Mouse (Mus musculus): ENCODE measurements around the gene Lsamp. TPM values are rescaled to one million over a fixed set of nuclear protein-coding genes. Genes with fewer than 3 reads are reported as not detected.

The Lsamp gene
- 100 to 1,000 TPM; 256 to 261 TPM for total RNA-seq (2021)

GRCm38 (mm10) chr16:39984205-39984634 lies at the start of gene Lsamp:
Lsamp (plus strand) TSS chr16:39984361.
- intact Hi-C loops (cut with DNase I), result loop anchor here (10.0 kb wide), 3 partner anchors 481 to 981 kb away; no protein-coding TSS in a partner anchor
- peak; percentile 90 for DNase-seq

GRCm38 (mm10) chr16:39957686-39958085 lies 26.5 kb upstream of the Lsamp start:
- intact Hi-C loops (cut with DNase I), result no loop called here
- no peak for DNase-seq

GRCm38 (mm10) chr16:39972712-39973111 lies 11.4 kb upstream of the Lsamp start:
- no peak for DNase-seq
- intact Hi-C loops (cut with DNase I), result no loop called here

- peak; percentile 55 for DNase-seq
- intact Hi-C loops (cut with DNase I), result loop anchor here (10.0 kb wide), 3 partner anchors 480 to 980 kb away; no protein-coding TSS in a partner anchor
These were observed 602 bp downstream of the Lsamp start for GRCm38 (mm10) chr16:39984635-39985291.

- intact Hi-C loops (cut with DNase I), result loop anchor here (10.0 kb wide), 3 partner anchors 476 to 976 kb away; no protein-coding TSS in a partner anchor
- peak; percentile 58 for DNase-seq
These were observed 4.3 kb downstream of the Lsamp start for GRCm38 (mm10) chr16:39988466-39988865.

GRCm38 (mm10) chr16:39994821-39995220 lies 10.7 kb downstream of the Lsamp start:
- intact Hi-C loops (cut with DNase I), result no loop called here
- no peak for DNase-seq

GRCm38 (mm10) chr16:40008800-40009199 lies 24.6 kb downstream of the Lsamp start:
- no peak for DNase-seq
- intact Hi-C loops (cut with DNase I), result no loop called here

- no peak for DNase-seq
- intact Hi-C loops (cut with DNase I), result no loop called here
These were observed 26.9 kb downstream of the Lsamp start for GRCm38 (mm10) chr16:40011106-40011505.

GRCm38 (mm10) chr16:40022611-40023010 lies 38.5 kb downstream of the Lsamp start:
- intact Hi-C loops (cut with DNase I), result no loop called here
- DNase-seq, result no peak

GRCm38 (mm10) chr16:40036719-40037118 lies 52.6 kb downstream of the Lsamp start:
- intact Hi-C loops (cut with DNase I), result no loop called here

GRCm38 (mm10) chr16:40059546-40059945 lies 75.4 kb downstream of the Lsamp start:
- DNase-seq, result peak; percentile 60
- intact Hi-C loops (cut with DNase I), result no loop called here

More at GRCm38 (mm10) chr16:40036719-40037118, 52.6 kb downstream of the Lsamp start:
- DNase-seq, result no peak

GRCm38 (mm10) chr16:40059968-40060367 lies 75.8 kb downstream of the Lsamp start:
- no peak for DNase-seq
- intact Hi-C loops (cut with DNase I), result no loop called here

GRCm38 (mm10) chr16:40060491-40060890 lies 76.3 kb downstream of the Lsamp start:
- intact Hi-C loops (cut with DNase I), result no loop called here
- DNase-seq, result peak; percentile 6

GRCm38 (mm10) chr16:40075556-40075955 lies 91.4 kb downstream of the Lsamp start:
- peak; percentile 15 for DNase-seq
- intact Hi-C loops (cut with DNase I), result no loop called here

GRCm38 (mm10) chr16:40080224-40080623 lies 96.1 kb downstream of the Lsamp start:
- intact Hi-C loops (cut with DNase I), result no loop called here
- DNase-seq, result no peak

GRCm38 (mm10) chr16:40104329-40104728 lies 120.2 kb downstream of the Lsamp start:
- no peak for DNase-seq
- intact Hi-C loops (cut with DNase I), result no loop called here

GRCm38 (mm10) chr16:40182918-40183317 lies 198.8 kb downstream of the Lsamp start:
- intact Hi-C loops (cut with DNase I), result no loop called here
- DNase-seq, result no peak

GRCm38 (mm10) chr16:40187987-40188590 lies 203.9 kb downstream of the Lsamp start:
- DNase-seq, result no peak
- intact Hi-C loops (cut with DNase I), result no loop called here

GRCm38 (mm10) chr16:40194401-40194800 lies 210.2 kb downstream of the Lsamp start:
- peak; percentile 58 for DNase-seq
- intact Hi-C loops (cut with DNase I), result no loop called here

- intact Hi-C loops (cut with DNase I), result no loop called here
These were observed 210.7 kb downstream of the Lsamp start for GRCm38 (mm10) chr16:40194839-40195238.

GRCm38 (mm10) chr16:40228627-40229026 lies 244.5 kb downstream of the Lsamp start:
- intact Hi-C loops (cut with DNase I), result no loop called here
- peak; percentile 89 for DNase-seq

More at GRCm38 (mm10) chr16:40194839-40195238, 210.7 kb downstream of the Lsamp start:
- no peak for DNase-seq

- intact Hi-C loops (cut with DNase I), result no loop called here
- no peak for DNase-seq
These were observed 248.9 kb downstream of the Lsamp start for GRCm38 (mm10) chr16:40233066-40233465.

Data from left cerebral cortex, postnatal 4 days (tissue).